Mouse (Mus musculus): ENCODE results near the gene Olfr1414. TPM values are rescaled to one million over a fixed set of nuclear protein-coding genes. Genes with fewer than 3 reads are reported as not detected.

Olfr1414 gene
- polyA plus RNA-seq (2017; shearing (Covaris generic)), result not detected

DNA sequence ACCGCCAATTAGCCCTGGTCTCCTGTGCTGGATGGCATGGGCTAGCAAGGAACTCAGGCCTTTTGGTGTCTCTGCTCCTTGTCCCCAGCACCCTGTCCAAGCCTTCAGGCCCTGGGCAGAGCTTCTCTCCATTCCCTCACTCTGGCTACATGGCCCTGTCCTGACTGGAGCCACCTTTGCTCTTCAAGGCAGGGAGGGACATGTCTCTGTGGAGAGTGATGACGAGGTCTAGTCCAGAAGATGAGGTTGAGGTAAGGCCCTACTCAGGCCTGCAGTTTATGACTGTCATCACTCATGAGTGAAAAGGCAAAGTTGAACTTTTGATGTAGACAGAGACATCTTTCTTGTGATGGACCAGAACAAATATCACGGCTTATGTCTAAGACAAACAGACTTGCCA is at the start of gene Olfr1414:
Olfr1414 (minus strand) TSS at position 101 of the 400 bp plus-strand sequence.

DNA sequence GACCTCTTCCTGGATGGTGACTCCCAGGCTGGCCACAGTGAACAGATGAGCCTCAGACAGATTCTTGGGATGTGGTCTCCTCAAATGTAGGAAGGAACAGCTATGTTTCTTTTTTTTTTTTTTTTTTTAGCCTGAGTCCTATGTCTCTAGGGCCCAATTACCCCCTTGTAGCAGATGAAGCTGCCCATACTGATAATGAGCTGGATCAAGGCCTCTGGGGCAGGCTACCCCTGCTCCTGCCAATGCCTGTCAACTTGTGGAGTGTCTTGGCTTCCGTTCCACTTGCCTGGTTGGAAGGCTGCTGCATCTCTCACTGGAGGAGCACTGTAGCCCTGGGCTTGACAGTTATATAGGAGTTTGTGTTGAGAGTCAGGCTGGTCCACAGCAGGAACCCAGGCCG is 22.5 kb downstream of the Olfr1414 start, which contains the start of gene Olfr1415:
Olfr1415 (minus strand) TSS at position 101 of the 400 bp plus-strand sequence.

DNA sequence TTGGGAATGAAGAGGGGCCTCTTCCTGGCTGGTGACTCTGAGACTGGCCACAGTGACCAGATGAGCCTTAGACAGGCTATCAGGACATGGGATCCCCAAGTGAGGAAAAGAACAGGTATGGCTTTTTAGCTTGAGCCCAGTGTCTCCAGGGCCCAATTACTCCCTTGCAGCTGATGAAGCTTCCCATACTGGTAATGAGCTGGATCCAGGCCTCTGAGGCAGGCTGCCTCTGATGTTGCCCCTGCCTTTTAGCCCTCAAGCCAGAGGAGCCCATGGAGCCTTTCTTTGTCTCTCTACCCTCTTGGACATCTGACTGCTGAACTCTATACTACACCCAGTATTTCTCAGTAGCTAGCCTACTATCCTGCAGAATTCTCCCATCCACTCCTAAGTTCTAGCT is 33.4 kb downstream of the Olfr1414 start, which contains the start of gene Olfr1416:
Olfr1416 (minus strand) TSS at position 101 of the 400 bp plus-strand sequence.

DNA sequence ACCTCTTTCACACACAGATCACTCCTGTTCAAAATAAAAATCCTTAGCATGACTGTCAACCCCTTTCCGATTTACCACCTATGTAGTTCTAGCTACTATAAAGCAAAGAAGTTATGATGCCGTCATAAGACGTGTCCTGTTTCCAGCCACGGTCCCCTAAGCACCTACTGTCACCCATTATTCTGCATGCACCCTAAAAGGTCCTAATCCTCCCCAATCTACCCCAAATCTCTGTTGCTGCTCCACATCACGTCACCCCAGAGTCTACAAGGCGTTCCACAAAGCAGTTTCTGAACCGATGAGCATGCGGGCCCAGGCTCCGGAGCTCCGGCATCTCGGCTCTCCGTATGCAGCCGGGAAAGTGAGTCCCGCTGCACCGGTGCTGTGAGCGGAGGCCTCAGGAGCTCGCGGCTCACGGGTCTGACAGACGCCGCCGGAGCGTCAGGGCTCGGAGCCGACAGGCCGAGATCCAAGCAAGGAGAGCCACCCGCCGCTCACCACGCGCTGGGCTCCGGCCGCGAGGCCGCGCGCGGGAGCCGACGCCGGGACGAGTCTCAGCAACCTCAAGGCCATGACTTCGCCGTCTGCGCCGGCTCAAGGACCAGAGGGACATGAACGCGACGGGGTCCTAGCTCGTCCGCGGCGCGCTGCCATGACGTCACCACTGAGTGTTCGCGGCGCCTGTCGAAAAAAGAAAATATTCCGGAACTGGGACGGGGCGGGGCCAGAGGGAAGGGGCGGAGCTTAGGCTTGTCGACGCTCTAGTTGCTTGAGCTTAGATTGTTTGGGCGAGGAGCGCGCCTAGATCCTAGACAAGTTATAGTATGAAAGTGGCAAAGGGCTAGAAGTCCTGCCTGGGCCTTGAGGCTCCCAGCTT is 45.1 kb downstream of the Olfr1414 start, which contains the start of gene Ndufa10:
Ndufa10 (minus strand) TSS at position 696 of the 877 bp plus-strand sequence.

Other genes starting within 250 kb of the Olfr1414 start
- gene Ndufa10, start 44.8 kb downstream of the Olfr1414 start, polyA plus RNA-seq (2017; shearing (Covaris generic)), result 240 TPM
- not detected for gene Olfr1416, start 33.5 kb downstream of the Olfr1414 start, polyA plus RNA-seq (2017; shearing (Covaris generic))
- gene Olfr1415, start 22.6 kb downstream of the Olfr1414 start, polyA plus RNA-seq (2017; shearing (Covaris generic)), result not detected
- gene Olfr1413, start 52.7 kb upstream of the Olfr1414 start, polyA plus RNA-seq (2017; shearing (Covaris generic)), result not detected
- gene Olfr1412, start 67.1 kb upstream of the Olfr1414 start, polyA plus RNA-seq (2017; shearing (Covaris generic)), result not detected
- gene Olfr1411, start 75.8 kb upstream of the Olfr1414 start, polyA plus RNA-seq (2017; shearing (Covaris generic)), result not detected
- not detected for gene Olfr1410, start 87.1 kb upstream of the Olfr1414 start, polyA plus RNA-seq (2017; shearing (Covaris generic))
- gene Olfr12, start 99.1 kb upstream of the Olfr1414 start, polyA plus RNA-seq (2017; shearing (Covaris generic)), result not detected
- gene Cops9, start 123.3 kb upstream of the Olfr1414 start, polyA plus RNA-seq (2017; shearing (Covaris generic)), result 267 TPM
- 1.2 TPM for gene Otos, start 130.2 kb upstream of the Olfr1414 start, polyA plus RNA-seq (2017; shearing (Covaris generic))